Mouse (Mus musculus) layer of hippocampus, postnatal 36 days (tissue): ENCODE measurements around the gene Hdac1. TPM values are rescaled to one million over a fixed set of nuclear protein-coding genes. Genes with fewer than 3 reads are reported as not detected.

ENCODE experiments used
- DNase-seq, 2 experiments: peaks; one replicate each; pipeline ENCODE4 v3.0.0; 2022
- total RNA-seq, 2 experiments: library from RNA; stranded (reverse); gene quantifications; 2 replicates each; pipeline ENCODE4 v1.2.3; 2021

Hdac1 gene
- 10 to 100 TPM; 45.2 to 55.8 TPM for total RNA-seq

DNA sequence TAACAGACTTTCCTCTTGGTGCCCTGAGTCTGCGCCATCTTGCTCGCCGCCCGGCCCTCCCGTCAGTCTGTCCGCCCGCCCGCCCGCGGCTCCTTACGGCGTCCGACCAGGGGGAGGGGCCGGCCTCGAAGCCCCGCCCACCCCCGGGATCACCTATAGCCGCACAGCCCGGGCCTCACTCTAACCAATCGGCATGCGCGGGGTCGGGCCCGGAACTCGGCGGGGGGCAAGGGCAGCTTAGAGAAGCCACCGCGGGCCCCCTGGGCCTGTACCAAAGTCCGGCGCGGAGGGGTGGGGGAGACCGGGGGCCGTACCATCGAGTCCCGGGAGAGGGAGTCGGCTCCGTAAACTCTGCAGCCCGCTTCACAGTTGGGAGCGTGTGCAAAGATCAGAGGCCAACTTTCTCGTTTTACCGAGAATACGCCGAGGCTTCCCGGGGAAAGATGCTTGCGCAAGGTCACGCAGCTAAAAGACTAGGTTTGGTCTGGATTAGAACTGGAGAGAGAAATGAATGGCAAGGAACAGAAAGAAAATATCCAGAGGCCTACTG, at the start of gene Hdac1:
Hdac1 (minus strand) TSS at position 122 of the 550 bp plus-strand sequence.
- DNase-seq = peak; percentile 93 to 95

DNA sequence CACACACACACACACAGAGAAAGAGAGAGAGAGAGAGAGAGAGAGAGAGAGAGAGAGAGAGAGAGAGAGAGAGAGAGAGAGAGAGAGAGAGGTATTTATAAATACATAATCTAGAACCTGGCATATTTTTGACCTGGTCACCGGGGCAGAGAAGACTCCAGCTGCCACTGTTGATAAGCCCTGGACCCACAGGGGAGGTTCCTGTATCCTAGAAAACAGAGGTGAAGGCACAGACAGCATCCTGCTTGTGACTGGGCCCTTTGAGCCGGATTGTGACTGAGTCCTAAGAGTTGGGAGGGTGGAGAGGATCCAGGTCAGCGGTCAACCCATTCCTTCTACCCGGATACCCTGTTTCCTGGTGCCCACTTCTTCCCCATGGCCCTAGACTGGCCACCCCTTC, 46.4 kb upstream of the Hdac1 start:
- DNase-seq = no peak

GRCm38 (mm10) chr4:129586943-129587342, 44.4 kb upstream of the Hdac1 start:
- no peak for DNase-seq

DNA sequence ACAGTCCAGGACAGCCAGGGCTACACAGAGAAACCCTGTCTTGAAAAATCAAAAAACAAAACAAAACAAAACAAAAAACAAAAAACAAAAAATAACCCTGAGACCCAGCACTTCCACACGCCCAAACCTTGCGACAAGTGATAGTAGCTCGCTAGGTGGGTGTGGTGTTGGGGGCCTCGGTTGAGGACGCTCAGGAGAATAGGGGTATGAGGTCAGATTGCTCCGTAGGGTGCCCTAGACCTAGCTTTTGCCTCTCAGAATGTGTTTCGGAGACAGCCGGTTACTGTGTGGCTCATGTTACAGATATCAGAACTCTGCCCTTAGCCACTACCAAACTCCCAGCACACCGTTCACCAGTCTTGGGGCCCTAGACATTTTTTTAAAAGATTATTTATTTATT, 43.3 kb upstream of the Hdac1 start:
- DNase-seq = no peak

DNA sequence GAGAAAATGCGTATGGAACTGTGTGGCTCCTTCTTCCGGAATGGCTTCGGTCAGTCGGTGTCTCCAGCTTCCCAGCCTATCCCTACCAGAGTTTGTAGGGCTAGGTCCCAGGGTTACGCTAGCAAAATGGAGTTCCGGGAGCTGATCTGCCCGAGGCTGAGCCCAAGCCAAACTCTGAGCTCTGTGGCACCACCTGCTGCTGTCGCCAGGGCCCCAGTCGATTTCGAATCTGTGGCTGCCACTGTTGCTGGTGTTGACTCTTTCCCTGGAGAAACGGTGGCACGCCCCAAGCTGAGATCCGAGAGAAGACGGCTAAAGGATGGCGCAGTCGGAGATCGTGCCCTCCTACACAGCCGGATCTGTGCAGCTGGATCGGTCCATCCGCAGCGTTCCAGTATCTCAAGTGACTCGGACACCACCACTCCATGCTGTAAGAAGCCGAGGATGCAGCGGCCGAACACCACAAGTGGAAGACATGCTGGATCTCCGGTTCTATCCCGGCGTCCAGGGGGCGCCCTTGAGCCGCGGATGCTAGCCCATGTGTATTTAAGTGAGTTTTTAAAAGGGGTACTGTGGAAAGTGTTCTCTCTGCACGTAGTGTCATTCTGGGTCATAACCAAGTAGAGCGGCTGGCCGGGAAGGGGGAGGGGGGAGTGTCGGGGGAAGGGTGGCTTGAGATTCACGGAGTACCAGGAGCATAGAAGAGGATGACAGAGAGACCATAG, 42.5 kb upstream of the Hdac1 start:
- DNase-seq = peak; percentile 79 to 81

GRCm38 (mm10) chr4:129584370-129584769, 41.9 kb upstream of the Hdac1 start:
- DNase-seq = no peak

DNA sequence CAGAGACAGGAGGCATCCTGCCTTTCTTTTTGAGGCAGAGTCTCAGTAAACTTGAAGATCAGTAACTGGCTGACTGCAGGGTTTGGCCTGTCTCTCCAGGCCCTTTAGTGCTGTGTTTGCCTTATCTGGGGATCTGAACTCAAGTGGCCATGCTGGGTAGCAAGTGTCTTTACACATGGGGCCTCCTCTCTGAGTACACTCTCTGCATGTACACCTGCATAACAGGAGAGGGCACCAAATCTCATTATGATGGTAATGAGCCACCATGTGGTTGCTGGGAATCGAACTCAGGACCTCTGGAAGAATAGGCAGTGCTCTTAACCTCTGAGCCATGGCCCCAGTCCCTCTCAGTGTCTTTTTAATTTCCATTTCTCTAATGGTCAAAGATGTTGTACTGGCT, 39.7 kb upstream of the Hdac1 start:
- no peak for DNase-seq

DNA sequence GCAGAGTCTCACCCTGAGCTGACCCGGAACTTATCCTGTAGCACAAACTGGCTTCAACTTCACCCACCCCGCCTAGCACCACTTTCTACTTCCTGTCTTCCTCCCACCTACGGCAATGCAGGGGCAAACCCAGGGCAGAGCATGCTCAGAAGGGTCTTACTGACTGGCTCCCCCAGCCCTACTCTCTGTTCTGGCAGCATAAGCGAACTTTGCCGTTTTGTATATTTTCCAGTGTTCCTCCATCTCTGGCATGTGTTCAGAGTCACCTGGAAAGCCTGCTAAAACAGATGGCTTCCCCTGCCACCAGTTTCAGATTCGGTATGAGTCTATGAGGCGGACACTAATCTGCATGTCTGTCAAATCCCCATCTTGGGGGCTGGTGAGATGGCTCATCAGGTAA, 37.8 kb upstream of the Hdac1 start:
- DNase-seq = no peak

DNA sequence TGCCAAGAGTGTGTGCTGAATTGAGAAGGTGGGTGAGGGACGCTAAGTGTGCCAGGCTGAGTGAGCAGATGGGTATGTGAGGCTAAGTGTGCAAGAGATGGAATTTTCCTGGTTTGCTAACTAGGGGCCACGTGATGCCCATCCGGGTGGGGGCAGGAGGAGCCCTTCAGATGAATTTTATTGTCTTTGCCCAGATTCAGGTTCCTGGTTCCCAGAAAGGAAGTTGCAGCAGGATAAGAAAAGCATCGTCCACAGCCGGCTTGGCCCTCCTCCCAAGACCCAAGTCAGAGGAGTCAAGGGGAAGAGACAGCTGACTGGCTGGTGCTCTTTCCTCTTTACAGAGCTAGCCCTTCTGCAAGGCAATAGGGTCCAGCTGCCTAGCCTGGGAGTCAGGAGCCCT, 36.0 kb upstream of the Hdac1 start, which contains the start of gene Fam167b:
Fam167b (minus strand) TSS at position 84 of the 400 bp plus-strand sequence.
- no peak for DNase-seq

- DNase-seq = no peak
Observed at GRCm38 (mm10) chr4:129577688-129578087, 35.2 kb upstream of the Hdac1 start.

DNA sequence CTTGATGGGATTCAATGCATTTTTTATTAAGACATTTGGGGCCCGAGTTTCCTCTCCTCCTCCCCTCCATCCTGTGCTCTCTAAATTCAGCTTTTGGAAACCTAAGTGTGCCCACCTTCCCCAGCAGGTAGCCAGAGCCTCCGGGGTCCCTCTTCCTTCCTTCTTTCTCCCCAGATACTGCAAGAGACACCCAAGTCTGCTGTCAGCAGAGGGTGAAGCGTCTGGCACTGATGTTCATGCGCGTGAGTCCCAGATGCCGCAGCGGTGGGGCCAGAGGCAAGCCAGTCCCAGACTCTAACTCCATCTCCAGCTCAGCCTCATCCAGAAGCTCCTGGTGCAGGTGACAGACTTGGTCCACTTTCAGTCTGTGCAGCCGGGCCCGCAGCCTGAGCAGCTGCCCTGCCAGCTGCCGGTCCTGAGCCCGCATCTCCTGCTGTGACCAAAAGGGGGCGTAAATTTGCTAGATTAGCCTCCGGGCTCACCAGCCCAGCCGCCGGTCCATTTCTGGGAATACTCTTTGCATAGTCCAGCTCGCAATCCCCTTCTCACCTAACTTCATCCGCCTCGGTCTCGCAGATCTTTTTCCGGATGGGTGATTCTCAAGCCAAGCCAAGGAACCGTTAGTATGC, 34.5 kb upstream of the Hdac1 start:
- DNase-seq = peak; percentile 51 to 55

GRCm38 (mm10) chr4:129575171-129575844, 32.8 kb upstream of the Hdac1 start:
- DNase-seq = no peak

DNA sequence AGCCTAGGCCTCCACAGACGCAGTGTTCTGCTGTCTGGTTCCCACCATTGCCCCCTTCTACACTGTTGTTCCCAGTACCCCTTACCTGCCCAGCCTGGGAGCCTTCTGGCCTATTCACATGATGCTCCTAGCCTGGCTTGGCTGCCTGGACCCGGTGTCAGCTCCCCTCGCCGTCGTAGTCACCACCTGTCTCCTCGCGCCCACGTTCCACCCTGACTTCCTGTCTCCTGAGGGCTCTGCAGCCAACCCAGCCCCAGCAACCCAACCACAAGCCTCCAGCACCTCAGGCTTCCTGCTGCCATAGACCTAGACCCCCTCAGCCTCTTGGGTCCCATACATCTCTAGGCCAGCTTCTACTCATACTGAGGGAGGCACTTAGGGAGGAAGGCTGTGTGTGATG, 30.9 kb upstream of the Hdac1 start, which contains the start of gene Lck:
Lck (minus strand) TSS at position 212 of the 400 bp plus-strand sequence.
- no peak for DNase-seq

GRCm38 (mm10) chr4:129573093-129573370, 30.5 kb upstream of the Hdac1 start:
- DNase-seq = no peak

DNA sequence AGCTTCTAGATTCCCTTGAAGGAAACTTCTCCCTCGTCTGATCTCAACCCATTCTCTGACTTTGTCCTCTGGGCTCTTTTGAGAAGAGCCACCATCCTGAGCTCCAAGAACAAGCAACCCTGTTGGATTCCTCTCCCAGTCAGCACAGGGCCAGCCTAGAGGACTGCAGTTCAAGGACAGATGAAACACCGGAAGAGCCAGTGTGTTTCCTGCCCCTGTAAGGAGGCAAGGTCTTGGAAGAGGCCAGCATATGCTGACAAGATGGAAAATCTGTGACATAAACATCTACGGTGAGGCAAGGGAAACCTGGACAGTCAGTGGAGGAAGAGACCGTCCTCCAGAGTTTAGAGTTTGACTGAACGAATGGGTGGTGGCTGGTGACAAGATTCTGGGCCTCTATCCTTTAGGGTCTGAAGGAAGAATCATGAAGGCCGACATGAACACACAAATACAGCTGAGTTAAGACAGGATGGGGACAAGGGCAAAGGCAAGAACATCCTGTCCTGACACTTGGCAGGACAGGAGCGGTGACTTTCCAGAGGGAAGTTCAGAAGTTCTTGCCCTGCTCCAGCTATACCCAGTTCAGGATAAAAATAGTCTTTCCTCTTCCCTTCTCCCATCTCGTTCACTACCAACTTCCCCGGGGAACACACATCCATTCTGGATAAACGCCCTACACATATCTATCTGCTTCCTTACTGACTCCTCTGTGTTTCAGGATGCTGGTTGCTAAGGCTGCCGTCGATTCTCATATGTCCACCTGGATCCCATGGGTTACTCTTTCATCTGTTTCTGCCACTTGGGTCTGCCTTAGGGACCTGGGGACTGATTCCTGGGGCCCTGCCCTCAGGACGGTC, 30.0 kb upstream of the Hdac1 start:
- DNase-seq = no peak

- no peak for DNase-seq
Observed at GRCm38 (mm10) chr4:129571551-129572084, 29.1 kb upstream of the Hdac1 start.

GRCm38 (mm10) chr4:129570028-129570427, 27.5 kb upstream of the Hdac1 start:
- no peak for DNase-seq

GRCm38 (mm10) chr4:129568366-129568765, 25.9 kb upstream of the Hdac1 start:
- no peak for DNase-seq

- DNase-seq = no peak
Observed at GRCm38 (mm10) chr4:129565139-129565538, 22.6 kb upstream of the Hdac1 start.

DNA sequence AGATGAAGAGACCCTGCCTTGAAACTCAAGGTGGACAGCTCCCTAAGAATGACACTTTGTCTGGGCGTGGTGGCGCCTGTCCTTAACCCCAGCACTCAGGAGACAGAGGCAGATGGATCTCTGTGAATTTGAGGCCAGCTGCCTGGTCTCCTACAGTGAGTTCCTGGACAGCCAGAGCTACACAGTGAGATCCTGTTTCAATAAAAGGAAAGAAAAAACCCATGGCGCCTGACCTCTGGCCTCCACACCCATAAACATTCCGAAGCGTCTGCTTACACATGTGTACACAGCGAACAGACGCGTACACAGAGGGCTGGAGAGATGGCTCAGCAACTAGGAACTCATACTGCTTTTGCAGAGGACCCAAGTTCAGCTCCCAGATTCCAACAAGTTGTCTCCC, 21.2 kb upstream of the Hdac1 start:
- DNase-seq = no peak

DNA sequence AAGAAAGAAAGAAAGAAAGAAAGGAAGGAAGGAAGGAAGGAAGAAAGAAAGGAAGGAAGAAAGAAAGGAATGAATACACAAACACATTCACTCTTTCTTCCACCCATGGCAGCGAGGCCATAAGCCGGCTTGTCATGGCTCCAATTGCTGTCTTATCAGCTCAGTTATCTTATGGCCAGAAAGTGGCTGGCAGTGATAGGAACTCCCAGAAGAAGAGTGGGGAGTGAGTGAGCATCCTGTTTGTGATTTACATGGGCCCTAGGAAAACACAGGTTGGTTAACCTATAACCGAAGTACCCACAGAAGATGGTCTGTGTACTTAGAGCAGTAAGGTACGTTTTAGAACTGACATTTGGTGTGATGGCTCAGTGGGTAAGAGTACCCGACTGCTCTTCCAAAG, 18.7 kb upstream of the Hdac1 start:
- DNase-seq = no peak

DNA sequence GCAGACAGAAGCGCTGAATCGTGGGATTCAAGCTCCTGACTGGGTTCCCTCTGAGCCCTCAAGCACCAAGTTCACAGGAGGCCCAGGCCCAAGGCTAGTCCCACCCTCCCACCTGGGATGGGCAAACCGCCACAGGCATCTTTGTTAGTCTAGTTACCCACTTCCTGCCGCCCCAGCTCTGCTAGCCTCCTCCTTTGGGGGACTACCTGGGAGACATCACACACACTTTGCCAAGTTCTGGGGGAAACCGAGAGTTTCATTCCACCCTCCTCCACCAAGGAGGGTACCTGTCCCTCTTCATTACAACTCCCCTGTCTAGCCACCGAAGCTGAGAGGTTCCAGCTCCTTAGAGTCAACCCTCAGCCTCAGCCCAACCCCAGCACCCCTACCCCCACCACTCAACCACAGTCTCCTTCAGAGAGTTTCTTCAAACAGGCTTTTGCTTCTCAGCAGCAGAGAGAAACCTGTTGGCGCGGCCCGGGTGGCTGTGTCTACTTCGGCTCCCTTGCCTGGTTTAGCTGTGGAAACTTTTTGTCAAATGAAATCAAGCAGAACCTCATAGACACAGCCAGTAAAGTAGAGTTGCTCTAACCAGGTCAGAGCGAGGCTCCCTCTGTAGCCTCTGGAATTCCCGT, 15.9 kb upstream of the Hdac1 start:
- DNase-seq = no peak
